In genomic region chr8:105638510-105638909, GRCm38 (mm10) we compare ENCODE assay signal across 8 mouse cellular contexts. TPM values are rescaled to one million over a fixed set of nuclear protein-coding genes. Genes with fewer than 3 reads are reported as not detected.
A peak's percentile ranks its signal among the peaks of the same experiment; 100 is the strongest.
DNase-seq lines count a peak whose midpoint lies in the region; ATAC-seq and TF ChIP-seq lines count a peak whose summit lies in the region.

No protein-coding gene starts in this region.

- peaks cover 65% of the 10 kb centered on the region for H3K79me2 ChIP-seq in MEL (ENCODE audit: control insufficient read depth, insufficient read depth, low read length, poor library complexity)

- TF ChIP-seq CTCF in MEL (IDR thresholded peaks at IDR 0.05 in 2 of 3, conservative IDR thresholded peaks at IDR 0.05 in 1 of 3; ENCODE audit: control insufficient read depth in 1 of 3, insufficient read depth in 1 of 3, low read depth in 2 of 3, low read length in 3 of 3, poor library complexity in 1 of 3, severe bottlenecking in 1 of 3) = no peak

- H3K27me3 ChIP-seq in heart, embryonic 13.5 days (replicated peaks) = no peaks in the 10 kb centered on the region
- no peaks in the 10 kb centered on the region for H3K27me3 ChIP-seq in MEL (ENCODE audit: control insufficient read depth in 1 of 2, insufficient read depth in 2 of 2, low read length in 2 of 2)
- H3K27me3 ChIP-seq in hindbrain, embryonic 14.5 days (ENCODE audit: control insufficient read depth, insufficient read depth, low read length) = no peaks in the 10 kb centered on the region
- H3K27me3 ChIP-seq in midbrain, embryonic 14.5 days (ENCODE audit: control insufficient read depth, insufficient read depth, low read length) = no peaks in the 10 kb centered on the region

- H3K4me2 ChIP-seq in heart, embryonic 13.5 days = peak overlapping the region; percentile 95
- H3K4me2 ChIP-seq in hindbrain, embryonic 14.5 days (replicated peaks) = peak overlapping the region; percentile 94
- H3K4me2 ChIP-seq in midbrain, embryonic 14.5 days (ENCODE audit: low read length) = peak overlapping the region; percentile 88

- TF ChIP-seq RAD21 in MEL (IDR thresholded peaks at IDR 0.05; ENCODE audit: low read depth, low read length) = no peak

- peak overlapping the region; percentile 82 for H3K4me3 ChIP-seq in heart, embryonic 13.5 days
- H3K4me3 ChIP-seq in MEL (ENCODE audit: control insufficient read depth in 1 of 2, insufficient read depth in 1 of 2, low read depth in 2 of 2, low read length in 2 of 2) = peak overlapping the region; percentile 1 to 16; a peak in 3 of 4 replicates
- H3K4me3 ChIP-seq in hindbrain, embryonic 14.5 days (replicated peaks; ENCODE audit: low read length) = peak overlapping the region; percentile 63
- peak overlapping the region; percentile 94; the same call in 1 of the 2 replicates for H3K4me3 ChIP-seq in midbrain, embryonic 14.5 days (replicated peaks; ENCODE audit: low read depth, low read length)

- no peak for TF ChIP-seq POLR2A in MEL (IDR thresholded peaks at IDR 0.05; ENCODE audit: control insufficient read depth in 1 of 2, insufficient read depth in 1 of 2, low read depth in 1 of 2, low read length in 2 of 2, poor library complexity in 1 of 2)

- no peak for TF ChIP-seq EP300 in MEL (IDR thresholded peaks at IDR 0.05; ENCODE audit: low read depth in 1 of 2, low read length in 2 of 2)

- intact Hi-C loops in heart, postnatal 25 days (cut with DNase I) = loop anchor here (5.0 kb wide), 1 partner anchor 49 kb away; the partner anchor contains the start of gene Carmil2

- peaks cover 44% of the 10 kb centered on the region for H3K4me1 ChIP-seq in heart, embryonic 13.5 days
- H3K4me1 ChIP-seq in MEL (ENCODE audit: control insufficient read depth in 1 of 2, insufficient read depth in 2 of 2, low read length in 2 of 2) = peaks cover 2 to 18% of the 10 kb centered on the region in 2 experiments; a peak in 2 of 4 replicates
- H3K4me1 ChIP-seq in hindbrain, embryonic 14.5 days (replicated peaks; ENCODE audit: control insufficient read depth, insufficient read depth, low read length) = peaks cover 23% of the 10 kb centered on the region
- H3K4me1 ChIP-seq in midbrain, embryonic 14.5 days (ENCODE audit: control insufficient read depth, insufficient read depth, low read length) = peaks cover 20% of the 10 kb centered on the region

- WGBS in heart, embryonic 13.5 days = 86% methylated on average over 4 of the region's 4 CpGs
- WGBS in hindbrain, embryonic 14.5 days = 91% methylated on average over 4 of the region's 4 CpGs
- 88% methylated on average over 4 of the region's 4 CpGs for WGBS in midbrain, embryonic 14.5 days

- peak overlapping the region; percentile 99 for H3K9ac ChIP-seq in heart, embryonic 13.5 days
- peak overlapping the region; percentile 99 for H3K9ac ChIP-seq in MEL (ENCODE audit: control insufficient read depth, low read depth, low read length, poor library complexity, severe bottlenecking)
- H3K9ac ChIP-seq in hindbrain, embryonic 14.5 days = peak overlapping the region; percentile 93; the same call in 1 of the 2 replicates
- no peak overlapping the region for H3K9ac ChIP-seq in midbrain, embryonic 14.5 days (replicated peaks; ENCODE audit: low read length)

- no peak for DNase-seq in heart, postnatal 25 days (ENCODE audit: low spot score)
- DNase-seq in MEL (ENCODE audit: low read depth, low spot score) = no peak
- DNase-seq in hindbrain, embryonic 14.5 days (ENCODE audit: low spot score) = no peak
- no peak for DNase-seq in midbrain, embryonic 14.5 days
- no peak for DNase-seq in cerebellum, postnatal 10 days
- no peak for DNase-seq in cerebellum, postnatal 25 days

- ATAC-seq in heart, embryonic 13.5 days (ENCODE audit: extremely low read depth, insufficient number of reproducible peaks, low FRiP score, low TSS enrichment) = no peak
- no peak for ATAC-seq in hindbrain, embryonic 14.5 days (ENCODE audit: low FRiP score)
- no peak for ATAC-seq in midbrain, embryonic 14.5 days (ENCODE audit: low FRiP score, low TSS enrichment)
- no peak for ATAC-seq in megakaryocyte-erythroid progenitor cell, adult 5-6 weeks (replicated peaks; ENCODE audit: low FRiP score, low TSS enrichment, poor library complexity, severe bottlenecking)

- peak overlapping the region; percentile 100 for H3K27ac ChIP-seq in heart, embryonic 13.5 days (replicated peaks)
- H3K27ac ChIP-seq in MEL (ENCODE audit: control insufficient read depth, low read depth, low read length) = no peak overlapping the region
- no peak overlapping the region for H3K27ac ChIP-seq in hindbrain, embryonic 14.5 days
- no peak overlapping the region for H3K27ac ChIP-seq in midbrain, embryonic 14.5 days (replicated peaks; ENCODE audit: low read depth, low read length)

- H3K9me3 ChIP-seq in heart, embryonic 13.5 days = no peaks in the 10 kb centered on the region
- H3K9me3 ChIP-seq in MEL (replicated peaks; ENCODE audit: insufficient read depth, low read length) = no peaks in the 10 kb centered on the region
- no peaks in the 10 kb centered on the region for H3K9me3 ChIP-seq in hindbrain, embryonic 14.5 days (ENCODE audit: control insufficient read depth, low read length)
- no peaks in the 10 kb centered on the region for H3K9me3 ChIP-seq in midbrain, embryonic 14.5 days (ENCODE audit: control insufficient read depth, low read length)

- peaks cover 9% of the 10 kb centered on the region for H3K36me3 ChIP-seq in heart, embryonic 13.5 days
- H3K36me3 ChIP-seq in MEL (ENCODE audit: control insufficient read depth in 1 of 2, insufficient read depth in 2 of 2, low read length in 2 of 2) = peaks cover 3 to 52% of the 10 kb centered on the region in 2 experiments
- peaks cover 2% of the 10 kb centered on the region for H3K36me3 ChIP-seq in hindbrain, embryonic 14.5 days (replicated peaks; ENCODE audit: control insufficient read depth, insufficient read depth)
- peaks cover 4% of the 10 kb centered on the region; the same call in 1 of the 2 replicates for H3K36me3 ChIP-seq in midbrain, embryonic 14.5 days (ENCODE audit: control insufficient read depth, insufficient read depth, low read length)

TF ChIP-seq in MEL, 35 proteins besides CTCF, POLR2A, EP300 and RAD21:
- TF ChIP-seq SIN3A (IDR thresholded peaks at IDR 0.05; ENCODE audit: low read length) = peak; percentile 4; the same call in 1 of the 2 replicates
- TF ChIP-seq MAX (IDR thresholded peaks at IDR 0.05; ENCODE audit: low read length) = no peak

RNA-seq across cellular contexts. Expression of gene Agrp, which starts 1.3 kb away (rescaled TPM):
- polyA plus RNA-seq in heart, embryonic 13.5 days (2015; fragmentation: Nextera tagmentation; extraction: Ambion mirVana) = 0.23 TPM in 1 of 2 replicates, not detected in the other
- not detected for total RNA-seq in heart, postnatal 25 days (2021)
- not detected in 2 replicates for total RNA-seq in MEL (2012; rRNA removed)
- under 1 TPM in 1 of 2 experiments, not detected in 1; 0.63 TPM for polyA plus RNA-seq in MEL (2012; ENCODE audit: insufficient read depth in 1 of 2, insufficient read length in 2 of 2, low read depth in 1 of 2, low replicate concordance in 2 of 2, missing spikeins in 1 of 2)
- 0.84 TPM in 1 of 2 replicates, not detected in the other for polyA plus RNA-seq in hindbrain, embryonic 14.5 days (2014; fragmentation: Nextera tagmentation; extraction: Ambion mirVana)
- 0.82 and 1.1 TPM in 2 replicates for polyA plus RNA-seq in midbrain, embryonic 14.5 days (2014; fragmentation: Nextera tagmentation; extraction: Ambion mirVana)
- not detected in 2 replicates for total RNA-seq in megakaryocyte-erythroid progenitor cell, adult 5-6 weeks (2014; fragmentation: Nextera tagmentation)
- total RNA-seq in megakaryocyte-erythroid progenitor cell, adult 5-6 weeks (2017) = not detected in 2 replicates

RNA-seq across cellular contexts. Expression of gene Ctcf, which starts 2.1 kb away (rescaled TPM):
- polyA plus RNA-seq in heart, embryonic 13.5 days (2015; fragmentation: Nextera tagmentation; extraction: Ambion mirVana) = 67.1 and 76.2 TPM in 2 replicates
- 10 to 100 TPM; 36.4 to 43.6 TPM for total RNA-seq in heart, postnatal 25 days (2021)
- 36.4 and 40.7 TPM in 2 replicates for total RNA-seq in MEL (2012; rRNA removed)
- 100 to 1,000 TPM in 1 of 2 experiments, 10 to 100 TPM in 1; 87.1 to 670 TPM for polyA plus RNA-seq in MEL (2012; ENCODE audit: insufficient read depth in 1 of 2, insufficient read length in 2 of 2, low read depth in 1 of 2, low replicate concordance in 2 of 2, missing spikeins in 1 of 2)
- polyA plus RNA-seq in hindbrain, embryonic 14.5 days (2014; fragmentation: Nextera tagmentation; extraction: Ambion mirVana) = 76.9 and 79.1 TPM in 2 replicates
- polyA plus RNA-seq in midbrain, embryonic 14.5 days (2014; fragmentation: Nextera tagmentation; extraction: Ambion mirVana) = 75.7 and 96.9 TPM in 2 replicates
- total RNA-seq in megakaryocyte-erythroid progenitor cell, adult 5-6 weeks (2014; fragmentation: Nextera tagmentation) = 96.1 and 112 TPM in 2 replicates
- total RNA-seq in megakaryocyte-erythroid progenitor cell, adult 5-6 weeks (2017) = 113 and 160 TPM in 2 replicates

RNA-seq across cellular contexts. Expression of gene Ripor1, which starts 33.5 kb away (rescaled TPM):
- polyA plus RNA-seq in heart, embryonic 13.5 days (2015; fragmentation: Nextera tagmentation; extraction: Ambion mirVana) = 32.1 and 32.5 TPM in 2 replicates
- total RNA-seq in heart, postnatal 25 days (2021) = 10 to 100 TPM; 41.7 to 50.9 TPM
- 15.7 and 16.6 TPM in 2 replicates for total RNA-seq in MEL (2012; rRNA removed)
- 100 to 1,000 TPM in 1 of 2 experiments, not detected in 1; 120 TPM for polyA plus RNA-seq in MEL (2012; ENCODE audit: insufficient read depth in 1 of 2, insufficient read length in 2 of 2, low read depth in 1 of 2, low replicate concordance in 2 of 2, missing spikeins in 1 of 2)
- polyA plus RNA-seq in hindbrain, embryonic 14.5 days (2014; fragmentation: Nextera tagmentation; extraction: Ambion mirVana) = 30.6 and 32.6 TPM in 2 replicates
- polyA plus RNA-seq in midbrain, embryonic 14.5 days (2014; fragmentation: Nextera tagmentation; extraction: Ambion mirVana) = 23.8 and 26.2 TPM in 2 replicates
- 148 and 206 TPM in 2 replicates for total RNA-seq in megakaryocyte-erythroid progenitor cell, adult 5-6 weeks (2014; fragmentation: Nextera tagmentation)
- total RNA-seq in megakaryocyte-erythroid progenitor cell, adult 5-6 weeks (2017) = 16.7 and 20.6 TPM in 2 replicates

RNA-seq across cellular contexts. Expression of gene Carmil2, which starts 47.6 kb away (rescaled TPM):
- 0.27 TPM in 2 replicates for polyA plus RNA-seq in heart, embryonic 13.5 days (2015; fragmentation: Nextera tagmentation; extraction: Ambion mirVana)
- total RNA-seq in heart, postnatal 25 days (2021) = under 1 TPM; 0.18 to 0.20 TPM
- 7.9 and 9.5 TPM in 2 replicates for total RNA-seq in MEL (2012; rRNA removed)
- polyA plus RNA-seq in MEL (2012; ENCODE audit: insufficient read depth in 1 of 2, insufficient read length in 2 of 2, low read depth in 1 of 2, low replicate concordance in 2 of 2, missing spikeins in 1 of 2) = 10 to 100 TPM in 1 of 2 experiments, not detected in 1; 62.7 TPM
- polyA plus RNA-seq in hindbrain, embryonic 14.5 days (2014; fragmentation: Nextera tagmentation; extraction: Ambion mirVana) = 22.3 and 24.4 TPM in 2 replicates
- 17.8 and 18.0 TPM in 2 replicates for polyA plus RNA-seq in midbrain, embryonic 14.5 days (2014; fragmentation: Nextera tagmentation; extraction: Ambion mirVana)
- 5.7 and 7.1 TPM in 2 replicates for total RNA-seq in megakaryocyte-erythroid progenitor cell, adult 5-6 weeks (2014; fragmentation: Nextera tagmentation)
- 1.1 and 2.7 TPM in 2 replicates for total RNA-seq in megakaryocyte-erythroid progenitor cell, adult 5-6 weeks (2017)

Comparison
In these comparisons a context has a peak if more than half of its experiments do, and no peak if none do; other contexts are left out.
1. H3K4me3 ChIP-seq: peak in every context shown above with its lines; median percentile 94 in midbrain, embryonic 14.5 days; 82 in heart, embryonic 13.5 days; 63 in hindbrain, embryonic 14.5 days; 8 in MEL.